ENCODE assay signal across 8 mouse cellular contexts in the genomic region with DNA sequence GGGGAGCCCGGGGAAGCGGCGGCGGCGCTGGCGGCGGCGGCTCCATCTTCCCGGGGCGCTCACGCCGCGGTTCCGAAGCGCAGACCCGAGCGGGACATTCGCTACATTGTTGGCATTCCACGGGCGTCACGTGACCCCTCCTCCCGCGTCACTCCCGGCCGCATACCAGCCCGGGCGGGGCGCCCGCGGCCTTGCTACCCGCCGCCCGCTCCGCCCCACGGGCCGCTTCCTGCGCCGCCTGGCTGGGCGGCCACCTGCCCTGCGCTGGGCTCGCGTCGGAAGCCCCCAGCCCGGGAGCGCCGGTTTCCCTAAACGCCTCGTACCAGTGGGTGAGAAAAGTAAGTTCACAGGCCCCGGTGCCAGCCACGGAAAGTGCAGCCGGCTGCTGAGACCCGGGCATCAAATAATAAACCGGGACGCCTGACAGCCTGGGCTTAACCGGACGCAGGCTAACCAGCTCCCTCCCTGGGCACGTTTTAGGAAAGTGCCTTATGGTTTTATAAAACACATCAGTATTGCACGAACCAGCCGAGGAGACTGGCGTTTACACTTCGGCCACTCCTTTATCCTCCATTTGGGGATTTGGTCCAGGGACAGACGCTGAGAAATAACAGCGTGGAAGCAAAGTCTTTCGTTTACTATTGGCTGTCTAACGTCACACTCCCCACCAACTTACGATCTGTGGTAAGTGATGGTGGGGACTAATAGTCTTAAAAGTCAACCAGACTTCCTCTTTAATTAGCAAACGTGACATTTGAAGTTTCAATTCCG. TPM values are rescaled to one million over a fixed set of nuclear protein-coding genes. Genes with fewer than 3 reads are reported as not detected.
DNase-seq lines count a peak whose midpoint lies in the region; ATAC-seq and TF ChIP-seq lines count a peak whose summit lies in the region.

A gene (minus strand): TSS at position 103 of the 771 bp plus-strand sequence.

- DNase-seq in MEL-GATA-1-ER (ENCODE audit: extremely low read depth, low read depth) = peak; percentile 64
- DNase-seq in cerebellum, adult 8-10 months = peak; percentile 91
- DNase-seq in layer of hippocampus, adult 9-10 months (ENCODE audit: low spot score) = peak; percentile 55
- peak; percentile 77 for DNase-seq in thymus, adult 2 months

- ATAC-seq in frontal cortex, adult (ENCODE audit: low TSS enrichment) = peak; percentile 82
- peak; percentile 76 to 80 for ATAC-seq in hematopoietic stem cell, adult 5-6 weeks (replicated peaks in 1 of 2; ENCODE audit: insufficient read depth in 1 of 2, low FRiP score in 2 of 2, low TSS enrichment in 1 of 2, low read depth in 1 of 2, poor library complexity in 2 of 2, severe bottlenecking in 2 of 2)
- ATAC-seq in lung, embryonic 15.5 days (ENCODE audit: borderline replicate concordance, extremely low read depth, low FRiP score, low TSS enrichment) = peak; percentile 93

- H3K9me3 ChIP-seq in lung, embryonic 15.5 days = no peaks in the 10 kb centered on the region

- peak; percentile 19; the same call in 1 of the 2 replicates for TF ChIP-seq POLR2A in olfactory bulb, adult 2 months (IDR thresholded peaks at IDR 0.05; ENCODE audit: insufficient read depth, low read depth, low read length)
- TF ChIP-seq POLR2A in thymus, adult 2 months (IDR thresholded peaks at IDR 0.05; ENCODE audit: control insufficient read depth, extremely low read depth, insufficient read depth, low read length, poor library complexity) = no peak

- peak within 1 kb of the TSS; percentile 86 for H3K4me3 ChIP-seq in lung, embryonic 15.5 days
- H3K4me3 ChIP-seq in olfactory bulb, adult 2 months (ENCODE audit: insufficient read depth, low read depth, low read length) = peak within 1 kb of the TSS; percentile 94
- peak within 1 kb of the TSS; percentile 76 for H3K4me3 ChIP-seq in thymus, adult 2 months (ENCODE audit: control insufficient read depth, insufficient read depth, low read length)

- H3K9ac ChIP-seq in lung, embryonic 15.5 days = peak within 1 kb of the TSS; percentile 95

- peak within 1 kb of the TSS; percentile 96 for H3K27ac ChIP-seq in lung, embryonic 15.5 days
- H3K27ac ChIP-seq in olfactory bulb, adult 2 months (ENCODE audit: insufficient read depth, low read depth, low read length) = peak within 1 kb of the TSS; percentile 32; the same call in 1 of the 2 replicates
- no peak within 1 kb of the TSS; the same call in 1 of the 2 replicates for H3K27ac ChIP-seq in thymus, adult 2 months (ENCODE audit: control insufficient read depth, insufficient read depth, low read length)

- no peaks in the 10 kb centered on the region for H3K27me3 ChIP-seq in lung, embryonic 15.5 days
- H3K27me3 ChIP-seq in thymus, adult 2 months (ENCODE audit: control insufficient read depth, insufficient read depth, low read length) = peaks cover 3% of the 10 kb centered on the region; the same call in 1 of the 2 replicates

- H3K4me1 ChIP-seq in lung, embryonic 15.5 days = peaks cover 23% of the 10 kb centered on the region
- H3K4me1 ChIP-seq in olfactory bulb, adult 2 months (ENCODE audit: control insufficient read depth, insufficient read depth, low read length) = no peaks in the 10 kb centered on the region; the same call in 1 of the 2 replicates
- peaks cover 7% of the 10 kb centered on the region for H3K4me1 ChIP-seq in thymus, adult 2 months (replicated peaks; ENCODE audit: control insufficient read depth, insufficient read depth, low read length)

- H3K36me3 ChIP-seq in lung, embryonic 15.5 days = no peaks in the 10 kb centered on the region
- no peaks in the 10 kb centered on the region for H3K36me3 ChIP-seq in thymus, adult 2 months (ENCODE audit: control insufficient read depth, insufficient read depth, low read length)

- peak within 1 kb of the TSS; percentile 83 for H3K4me2 ChIP-seq in lung, embryonic 15.5 days

- under 1% methylated on average over 49 of the region's 68 CpGs for WGBS in lung, embryonic 15.5 days
- WGBS in olfactory bulb, adult 2 months = 1% methylated on average over 68 of the region's 68 CpGs
- under 1% methylated on average over 66 of the region's 68 CpGs for WGBS in thymus, adult 2 months

- no peak for TF ChIP-seq CTCF in olfactory bulb, adult 2 months (IDR thresholded peaks at IDR 0.05; ENCODE audit: insufficient read depth, low read depth, low read length)
- 0 out of 2 replicates have a peak, but pooled peaks have one; percentile 4 for TF ChIP-seq CTCF in thymus, adult 2 months (IDR thresholded peaks at IDR 0.05; ENCODE audit: borderline replicate concordance, control insufficient read depth, extremely low read depth, insufficient read depth, low read length, poor library complexity)

RNA-seq across cellular contexts. Expression of the gene that starts here (rescaled TPM):
- total RNA-seq in hematopoietic stem cell, adult 5-6 weeks (2017) = not detected in 2 replicates
- not detected in 2 replicates for polyA plus RNA-seq in lung, embryonic 15.5 days (2015; fragmentation: Nextera tagmentation; extraction: Ambion mirVana)
- polyA plus RNA-seq in olfactory bulb, adult 2 months (2012; ENCODE audit: insufficient read depth, insufficient read length, low replicate concordance, missing spikeins) = not detected in 2 replicates
- 0.23 TPM in 1 of 2 replicates, not detected in the other for polyA plus RNA-seq in thymus, adult 2 months (2012; rRNA removed)

Comparison
In these comparisons a context has a peak if more than half of its experiments do, and no peak if none do; other contexts are left out.
1. Peak in ATAC-seq in hematopoietic stem cell, adult 5-6 weeks; RNA of the gene not detected or under 1 TPM.
2. Peak in ATAC-seq, H3K4me3 ChIP-seq, H3K27ac ChIP-seq, H3K9ac ChIP-seq and H3K4me2 ChIP-seq in lung, embryonic 15.5 days; RNA of the gene not detected or under 1 TPM.
3. Peak in DNase-seq and H3K4me3 ChIP-seq in thymus, adult 2 months; RNA of the gene not detected or under 1 TPM.